Mouse (Mus musculus) right cerebral cortex, postnatal 25 days (tissue): ENCODE measurements at regions not wholly inside any gene's neighbourhood (a gene's known extent, or its start where the extent isn't known, plus 50 kb on each side); places are given as distances from the start of the nearest gene placed in this dataset.

Source experiments
- DNase-seq: peaks from one replicate; pipeline ENCODE4 v3.0.0; 2022

- DNase-seq, result no peak
Measured at GRCm38 (mm10) chr1:23462411-23462810, 64.8 kb upstream of the Ogfrl1 start.

GRCm38 (mm10) chr1:23464081-23464480 lies 66.5 kb upstream of the Ogfrl1 start:
- no peak for DNase-seq

DNA sequence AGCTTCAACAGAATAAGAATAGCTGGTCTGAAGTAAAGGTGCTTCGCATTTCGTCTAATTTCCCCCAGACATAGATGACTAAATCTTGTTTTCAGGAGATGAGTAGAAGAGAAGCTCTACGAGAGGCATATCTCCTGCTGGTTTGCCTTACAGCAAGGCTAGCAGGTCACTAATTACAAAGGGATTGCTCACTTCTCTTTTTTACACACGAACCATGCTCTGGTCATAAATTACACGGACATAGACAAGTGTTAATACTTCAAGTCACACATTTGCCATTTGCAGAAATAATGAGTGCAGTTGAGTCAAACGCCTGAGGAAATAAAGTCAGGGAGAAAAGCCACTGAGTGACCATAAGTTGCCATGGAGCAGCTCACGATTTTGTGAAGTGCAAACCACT lies 68.8 kb upstream of the Ogfrl1 start:
- DNase-seq, result no peak

DNA sequence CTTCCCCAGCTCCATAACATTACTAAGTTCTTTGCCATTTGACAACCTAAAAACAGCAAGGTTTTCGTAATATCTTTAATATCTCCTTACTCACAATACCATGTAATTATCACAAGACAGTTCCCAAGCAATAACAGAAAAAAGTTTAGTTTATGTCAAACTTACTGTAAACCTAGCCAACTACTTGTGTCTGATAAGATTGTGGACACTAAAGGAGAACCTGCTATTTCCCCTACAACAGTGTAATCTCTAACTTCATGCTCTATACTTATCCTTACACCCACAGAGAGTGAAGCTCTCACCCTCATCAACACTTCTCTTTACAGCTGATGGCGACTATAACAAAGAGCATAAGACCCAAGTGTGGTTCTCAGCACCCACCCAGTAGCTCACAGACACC lies 69.8 kb upstream of the Ogfrl1 start:
- DNase-seq, result no peak

DNA sequence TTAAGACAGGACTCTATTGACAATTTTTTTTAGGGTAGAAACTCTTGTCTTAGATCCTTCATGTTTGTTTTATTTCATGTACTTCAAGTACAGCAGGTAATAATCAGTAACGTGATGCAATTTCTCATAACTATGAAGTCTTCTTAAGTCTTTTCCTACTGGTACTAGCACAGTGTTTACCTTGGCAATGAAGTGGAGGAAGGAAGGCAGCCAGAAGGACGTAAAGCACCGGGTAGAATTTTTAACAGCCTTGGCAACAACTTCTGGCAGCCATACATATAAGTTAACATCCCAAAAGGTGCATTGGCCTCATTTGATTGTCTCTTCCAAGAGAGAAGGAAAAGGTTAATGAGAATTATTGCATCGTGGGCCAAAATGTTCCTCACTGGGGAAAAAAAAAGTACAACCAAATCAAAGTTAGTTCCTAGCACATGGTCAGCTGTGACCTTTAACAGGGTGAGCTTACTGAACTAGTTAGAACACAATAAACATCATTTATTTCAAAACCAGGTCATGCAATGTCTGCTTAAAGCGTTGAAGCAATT lies 83.3 kb upstream of the Ogfrl1 start:
- DNase-seq, result no peak

GRCm38 (mm10) chr1:23484566-23484965 lies 87.0 kb upstream of the Ogfrl1 start:
- DNase-seq, result no peak

- no peak for DNase-seq
Measured at GRCm38 (mm10) chr1:23485150-23485775, 87.7 kb upstream of the Ogfrl1 start.

GRCm38 (mm10) chr1:23487031-23487430 lies 89.5 kb upstream of the Ogfrl1 start:
- DNase-seq, result no peak

DNA sequence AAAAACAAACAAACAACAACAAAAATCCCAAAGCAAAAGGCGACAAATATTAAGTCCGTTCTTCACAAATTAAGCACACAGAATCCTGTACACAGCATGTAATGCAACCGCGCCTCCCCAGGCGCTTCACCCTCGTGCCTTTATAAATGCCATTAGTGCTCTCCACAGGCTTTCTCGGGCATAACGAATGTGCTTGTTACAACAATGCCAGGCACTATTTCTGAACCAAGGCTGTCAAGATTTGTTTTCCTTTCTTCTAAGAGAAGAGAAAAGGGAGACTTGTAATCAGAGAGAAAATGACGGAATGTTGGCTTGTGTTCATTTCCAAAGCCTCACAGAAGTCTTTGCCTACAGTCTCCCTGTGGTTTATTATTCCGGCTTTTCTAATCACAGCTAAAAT lies 93.1 kb upstream of the Ogfrl1 start:
- DNase-seq, result no peak

GRCm38 (mm10) chr1:23491041-23491440 lies 93.5 kb upstream of the Ogfrl1 start:
- DNase-seq, result no peak

- no peak for DNase-seq
Measured at GRCm38 (mm10) chr1:23492981-23493380, 95.4 kb upstream of the Ogfrl1 start.

DNA sequence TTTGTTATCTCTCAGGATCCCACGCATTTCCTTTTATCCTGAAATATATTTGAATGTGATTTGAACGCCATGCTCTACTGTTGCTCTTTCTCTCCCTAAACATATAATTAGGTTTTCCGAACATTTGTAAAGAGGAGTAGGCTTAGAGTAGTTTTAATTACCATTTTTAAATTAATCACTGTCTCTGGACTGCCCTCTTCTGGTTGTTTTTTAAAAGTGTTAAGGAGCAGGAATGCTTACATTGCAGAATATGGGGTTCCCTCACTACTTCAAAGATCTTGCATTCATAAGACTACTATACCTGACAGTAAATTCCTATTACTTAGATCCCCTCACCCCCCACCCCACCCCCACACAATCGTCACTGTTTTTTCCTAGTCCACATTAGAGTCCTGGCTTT lies 97.8 kb upstream of the Ogfrl1 start:
- DNase-seq, result no peak

- no peak for DNase-seq
Measured at GRCm38 (mm10) chr1:23520113-23520512, 122.5 kb upstream of the Ogfrl1 start.

DNA sequence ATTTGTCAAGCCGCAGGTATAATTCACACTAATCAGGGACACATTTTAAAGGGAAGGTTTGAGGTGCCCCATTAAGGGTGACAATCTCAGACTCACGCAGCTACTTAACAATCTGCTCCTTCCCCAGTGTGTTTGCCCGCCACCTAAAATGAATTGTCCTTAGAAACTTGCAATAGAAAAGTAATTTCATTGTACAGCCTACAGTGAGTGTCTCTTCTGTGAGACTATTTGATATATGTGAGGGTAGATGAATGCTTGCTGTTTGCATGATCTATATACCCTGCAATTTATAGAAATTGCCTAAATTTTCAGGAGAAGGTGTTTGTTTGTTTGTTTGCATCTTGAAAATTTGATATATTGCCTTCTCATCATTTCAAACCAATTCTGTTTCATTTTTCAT lies 135.1 kb upstream of the Ogfrl1 start:
- no peak for DNase-seq

GRCm38 (mm10) chr1:23536621-23537020 lies 139.0 kb upstream of the Ogfrl1 start:
- no peak for DNase-seq

DNA sequence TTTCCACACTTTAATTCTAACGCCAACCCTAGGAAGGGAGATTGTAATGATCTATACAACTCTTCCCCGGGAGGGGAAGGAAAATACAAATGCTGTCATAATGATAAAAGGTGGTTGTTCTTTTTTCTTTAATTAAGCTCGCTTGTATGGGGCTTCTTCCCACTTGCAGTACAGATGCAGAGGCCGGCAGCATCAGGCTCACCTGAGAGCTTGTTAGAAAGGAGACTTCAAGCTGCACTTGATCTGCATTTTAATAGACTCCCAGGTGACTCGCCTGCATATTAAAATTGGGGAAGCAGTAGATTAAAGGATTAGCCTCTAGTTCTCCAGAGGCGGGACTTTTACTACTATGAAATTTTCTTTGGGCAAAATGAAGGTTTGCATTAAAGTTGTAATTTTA lies 140.8 kb upstream of the Ogfrl1 start:
- no peak for DNase-seq

GRCm38 (mm10) chr1:23540594-23540993 lies 143.0 kb upstream of the Ogfrl1 start:
- no peak for DNase-seq

- DNase-seq, result no peak
Measured at GRCm38 (mm10) chr1:23555794-23556193, 158.2 kb upstream of the Ogfrl1 start.

DNA sequence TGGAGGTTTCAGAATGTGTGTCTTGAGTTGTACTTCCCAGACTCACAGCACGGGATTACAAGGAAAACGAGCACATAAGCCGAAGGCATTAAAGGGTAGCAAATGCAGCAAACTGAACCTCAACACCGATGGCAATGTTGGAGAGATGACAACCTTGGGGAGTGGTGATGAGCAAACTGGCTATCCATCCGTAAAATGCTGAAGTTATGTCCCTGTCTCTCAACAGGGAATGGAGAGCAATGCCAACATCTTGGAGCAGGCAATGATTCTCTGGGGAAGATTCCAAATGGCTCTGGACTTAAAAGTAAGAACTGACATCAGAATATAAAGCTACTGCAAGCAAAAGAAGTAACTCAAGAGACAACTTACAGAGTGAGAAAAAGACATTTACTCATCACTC lies 170.5 kb upstream of the Ogfrl1 start:
- DNase-seq, result no peak

GRCm38 (mm10) chr1:23574461-23574860 lies 176.9 kb upstream of the Ogfrl1 start:
- no peak for DNase-seq

DNA sequence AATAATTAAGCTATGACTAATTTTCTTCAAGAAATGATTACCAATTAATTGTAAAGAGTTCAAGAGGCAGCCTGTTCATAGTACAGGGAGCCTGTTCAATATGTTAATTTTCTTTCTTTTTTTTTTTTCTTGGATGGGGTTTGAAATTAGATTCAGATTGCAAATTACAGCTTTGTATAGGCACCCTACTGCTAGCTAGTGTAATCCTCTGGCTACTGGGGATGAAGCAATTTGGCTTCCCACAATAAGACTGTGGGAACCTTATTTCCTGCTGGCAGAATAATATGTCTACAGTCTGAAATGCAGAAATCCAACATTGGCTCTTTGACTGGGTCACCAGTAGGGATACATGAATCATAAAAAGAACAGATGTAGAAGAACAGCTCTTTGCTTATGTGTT lies 177.4 kb upstream of the Ogfrl1 start:
- no peak for DNase-seq

GRCm38 (mm10) chr1:23575515-23575914 lies 177.9 kb upstream of the Ogfrl1 start:
- no peak for DNase-seq

- no peak for DNase-seq
Measured at GRCm38 (mm10) chr1:23576150-23576549, 178.6 kb upstream of the Ogfrl1 start.

DNA sequence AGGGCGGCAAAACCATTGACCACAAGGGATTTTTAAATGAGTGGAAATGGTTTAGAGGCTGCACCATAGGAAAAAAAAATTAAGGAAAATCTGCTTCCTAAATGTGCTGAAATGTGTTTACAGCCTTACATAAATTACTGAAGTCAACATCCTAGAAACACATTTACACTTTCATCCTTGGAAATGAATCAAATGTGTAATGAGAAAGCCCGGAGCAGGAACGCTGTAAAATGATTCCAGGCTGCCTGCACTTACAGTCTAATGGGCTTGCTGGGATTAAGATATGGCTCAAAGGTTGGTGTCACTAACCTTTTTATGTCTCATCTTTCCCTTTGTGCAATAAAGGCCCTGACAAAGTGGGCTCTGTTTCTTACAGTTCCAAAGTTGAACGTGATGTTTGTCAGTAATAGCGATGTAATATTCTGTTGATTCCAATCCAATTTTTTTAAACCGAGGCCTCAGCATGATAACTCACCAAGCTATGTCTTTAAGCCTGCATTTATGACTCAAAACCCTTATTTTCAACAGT lies 172.1 kb upstream of the B3gat2 start:
- no peak for DNase-seq

GRCm38 (mm10) chr1:23602710-23603291 lies 158.8 kb upstream of the B3gat2 start:
- no peak for DNase-seq
